Mouse (Mus musculus): ENCODE results near the gene Six5.

The Six5 gene

GRCm38 (mm10) chr7:19075723-19076585 is 18.4 kb upstream of the Six5 start, which contains the start of gene Dmwd:
TSS of gene Dmwd (plus strand) at chr7:19076227.
- peak; percentile 97 for DNase-seq (ENCODE audit: low read depth, low spot score)

DNA sequence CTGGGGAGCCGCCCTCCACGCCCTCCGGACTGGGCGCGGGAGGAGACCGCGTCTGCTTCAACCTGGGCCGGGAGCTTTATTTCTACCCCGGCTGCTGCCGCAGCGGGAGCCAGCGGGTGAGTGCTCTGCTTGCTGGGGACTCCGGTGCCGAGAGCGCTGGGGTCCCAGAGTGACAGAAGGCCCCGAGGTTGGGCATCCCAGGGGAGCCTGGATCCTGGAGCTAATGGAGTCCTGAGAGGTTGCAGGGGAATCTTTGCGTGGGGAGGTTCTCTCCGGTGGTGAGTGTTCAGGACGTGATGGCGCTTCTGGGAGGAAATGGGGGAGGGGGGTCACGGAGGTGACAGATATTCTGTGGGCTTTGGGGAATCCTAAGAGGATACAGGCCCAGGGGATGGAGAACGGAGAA is 17.8 kb upstream of the Six5 start:
- no peak for DNase-seq (ENCODE audit: low read depth, low spot score)

GRCm38 (mm10) chr7:19077761-19078160 is 16.6 kb upstream of the Six5 start:
- no peak for DNase-seq (ENCODE audit: low read depth, low spot score)

DNA sequence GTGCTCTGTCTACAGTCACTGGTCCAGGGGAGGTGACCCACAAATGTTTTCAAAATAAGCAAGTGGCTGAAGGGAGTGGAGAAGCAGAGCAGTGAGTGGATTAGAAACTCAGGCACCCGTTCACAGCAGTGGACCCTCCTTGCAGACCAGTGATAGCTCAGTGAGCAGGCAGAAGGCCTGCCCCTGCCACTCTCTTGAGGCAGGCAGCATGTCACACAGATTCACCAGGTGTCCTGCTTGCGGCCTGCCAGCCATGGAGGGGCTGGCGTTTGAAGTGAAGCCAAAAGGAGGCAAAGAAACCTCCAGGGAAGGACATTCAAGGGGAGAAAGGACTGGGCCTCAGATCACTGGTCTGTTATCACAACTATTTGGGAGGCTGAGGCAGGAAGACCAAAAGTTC is 15.7 kb upstream of the Six5 start:
- no peak for DNase-seq (ENCODE audit: low read depth, low spot score)

DNA sequence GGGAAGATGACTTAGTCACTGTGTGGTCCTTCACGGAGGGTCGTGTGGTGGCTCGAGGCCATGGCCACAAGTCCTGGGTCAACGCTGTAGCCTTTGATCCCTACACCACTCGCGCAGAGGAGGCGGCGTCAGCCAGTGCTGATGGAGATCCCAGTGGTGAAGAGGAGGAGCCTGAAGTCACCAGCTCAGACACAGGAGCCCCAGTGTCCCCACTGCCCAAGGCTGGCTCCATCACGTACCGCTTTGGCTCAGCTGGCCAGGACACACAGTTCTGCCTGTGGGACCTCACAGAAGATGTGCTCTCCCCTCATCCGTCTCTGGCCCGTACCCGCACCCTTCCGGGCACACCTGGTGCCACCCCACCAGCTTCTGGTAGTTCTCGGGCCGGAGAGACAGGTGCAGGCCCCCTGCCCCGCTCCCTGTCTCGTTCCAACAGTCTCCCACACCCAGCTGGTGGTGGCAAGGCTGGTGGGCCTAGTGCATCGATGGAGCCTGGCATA is 13.9 kb upstream of the Six5 start:
- DNase-seq (ENCODE audit: low read depth, low spot score) = no peak

DNA sequence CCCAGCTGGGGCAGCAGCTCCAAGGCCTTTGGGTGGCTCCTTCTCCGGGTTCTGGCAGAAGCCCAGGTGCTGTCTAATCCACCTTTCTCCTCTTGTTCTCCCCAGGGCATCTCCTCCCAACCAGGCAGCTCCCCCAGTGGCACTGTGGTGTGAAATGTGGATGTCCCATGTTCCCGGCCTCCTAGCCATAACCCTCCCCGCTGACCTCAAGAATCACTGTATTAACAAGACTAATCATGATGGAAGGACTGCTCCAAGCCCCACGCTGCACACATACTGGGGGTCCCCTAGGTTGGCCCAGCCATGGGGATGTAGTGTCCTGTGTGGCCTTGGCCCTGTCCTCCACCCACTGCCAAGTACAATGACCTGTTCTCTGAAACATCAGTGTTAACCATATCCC is 12.2 kb upstream of the Six5 start:
- DNase-seq (ENCODE audit: low read depth, low spot score) = no peak

GRCm38 (mm10) chr7:19083096-19083495 is 11.3 kb upstream of the Six5 start:
- DNase-seq (ENCODE audit: low read depth, low spot score) = no peak

DNA sequence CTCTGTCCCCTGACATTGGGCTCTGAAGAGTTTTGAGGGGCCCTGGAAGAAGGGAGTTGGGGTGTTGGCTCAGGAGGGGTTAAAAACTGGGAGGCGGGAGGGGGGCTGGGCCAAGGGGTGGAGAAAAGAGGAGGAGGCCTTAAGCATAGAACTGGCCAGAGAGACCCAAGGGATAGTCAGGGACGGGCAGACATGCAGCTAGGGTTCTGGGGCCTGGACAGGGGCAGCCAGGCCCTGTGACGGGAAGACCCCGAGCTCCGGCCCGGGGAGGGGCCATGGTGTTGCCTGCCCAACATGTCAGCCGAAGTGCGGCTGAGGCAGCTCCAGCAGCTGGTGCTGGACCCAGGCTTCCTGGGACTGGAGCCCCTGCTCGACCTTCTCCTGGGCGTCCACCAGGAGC is 10.7 kb upstream of the Six5 start, which contains the start of gene Dmpk:
Gene Dmpk (plus strand): TSS at position 149 of the 400 bp plus-strand sequence.
- DNase-seq (ENCODE audit: low read depth, low spot score) = no peak

- no peak for DNase-seq (ENCODE audit: low read depth, low spot score)
Measured at GRCm38 (mm10) chr7:19084277-19084771, 10.1 kb upstream of the Six5 start.

DNA sequence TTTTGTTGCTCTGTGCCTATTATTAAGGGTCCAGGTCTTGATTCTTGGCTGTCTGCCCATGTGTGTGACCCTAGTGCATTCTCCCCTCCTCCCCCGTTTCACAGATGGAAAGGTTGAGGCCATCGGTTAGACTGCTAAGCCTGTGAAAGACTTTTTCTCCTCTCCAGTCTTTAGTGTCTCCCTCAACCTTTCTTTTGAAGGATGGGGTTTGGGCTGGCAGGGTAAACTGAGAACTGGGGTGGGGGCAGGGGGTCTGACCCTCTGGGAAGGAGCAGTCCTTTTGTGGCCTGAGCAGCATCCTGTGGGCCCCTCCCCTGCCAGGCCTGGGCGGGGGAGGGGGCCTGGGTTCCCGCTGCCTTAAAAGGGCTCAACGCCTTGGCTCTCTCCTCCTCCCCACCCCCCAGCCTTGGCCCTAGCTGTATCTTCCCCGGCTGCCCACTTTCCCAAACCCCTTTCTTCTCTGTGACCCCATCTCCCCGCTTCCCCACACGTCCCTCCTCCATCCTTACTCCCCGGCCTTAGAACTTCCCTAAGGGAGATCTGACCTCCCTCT is 9.4 kb upstream of the Six5 start:
- DNase-seq (ENCODE audit: low read depth, low spot score) = no peak

DNA sequence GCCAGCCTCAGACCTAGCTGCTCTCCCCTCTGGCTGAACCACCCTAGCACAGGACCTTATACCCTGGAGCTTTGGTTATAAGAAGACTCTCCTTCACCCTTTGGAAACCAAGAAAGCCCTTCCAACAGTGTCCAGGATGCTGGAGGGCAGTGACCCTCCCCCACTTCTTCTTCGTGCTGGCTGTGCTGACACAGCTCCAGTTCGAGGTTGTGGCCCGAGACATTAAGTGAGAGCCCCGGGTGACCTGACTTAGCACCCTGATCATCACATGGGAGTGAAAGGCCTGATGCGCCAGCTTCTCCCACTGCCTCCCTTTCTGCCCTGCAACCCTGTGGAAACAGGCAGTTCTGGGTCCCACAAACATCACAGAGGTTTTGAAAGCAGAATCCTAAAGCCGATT is 8.9 kb upstream of the Six5 start:
- DNase-seq (ENCODE audit: low read depth, low spot score) = no peak

DNA sequence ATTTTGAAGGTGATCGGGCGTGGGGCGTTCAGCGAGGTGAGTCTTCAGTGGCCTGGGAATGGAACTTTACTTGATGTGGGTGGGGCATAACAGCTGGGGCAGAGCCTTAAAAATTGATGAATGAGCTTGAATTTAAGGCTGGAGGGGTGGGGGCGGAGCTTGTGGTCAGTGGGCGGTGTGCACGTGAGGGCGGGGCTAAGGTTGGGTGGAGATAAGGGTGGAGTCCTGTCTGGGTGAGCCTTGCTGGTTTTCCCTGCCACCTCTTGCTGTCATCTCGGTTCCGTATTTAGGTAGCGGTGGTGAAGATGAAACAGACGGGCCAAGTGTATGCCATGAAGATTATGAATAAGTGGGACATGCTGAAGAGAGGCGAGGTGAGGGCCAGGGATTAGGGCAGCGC is 8.4 kb upstream of the Six5 start:
- DNase-seq (ENCODE audit: low read depth, low spot score) = no peak

- no peak for DNase-seq (ENCODE audit: low read depth, low spot score)
Measured at GRCm38 (mm10) chr7:19086760-19087159, 7.6 kb upstream of the Six5 start.

GRCm38 (mm10) chr7:19088813-19089212 is 5.6 kb upstream of the Six5 start:
- DNase-seq (ENCODE audit: low read depth, low spot score) = peak; percentile 54

DNA sequence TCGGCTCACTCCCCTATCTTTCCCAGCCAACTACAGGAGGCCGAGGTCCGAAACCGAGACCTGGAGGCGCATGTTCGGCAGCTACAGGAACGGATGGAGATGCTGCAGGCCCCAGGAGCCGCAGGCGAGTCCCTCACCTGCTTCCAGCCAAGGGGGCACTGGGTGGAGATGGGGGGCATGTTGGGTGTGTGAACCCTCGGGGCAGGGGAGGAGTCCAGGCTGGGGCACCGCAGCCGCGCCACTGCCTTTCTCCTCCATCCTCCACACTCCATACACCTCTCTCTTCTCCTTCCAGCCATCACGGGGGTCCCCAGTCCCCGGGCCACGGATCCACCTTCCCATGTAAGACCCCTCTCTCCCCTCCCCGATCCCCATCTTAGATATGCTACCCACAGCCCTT is 2.5 kb upstream of the Six5 start:
- DNase-seq (ENCODE audit: low read depth, low spot score) = no peak

- DNase-seq (ENCODE audit: low read depth, low spot score) = peak; percentile 57
Measured at GRCm38 (mm10) chr7:19092381-19093173, 1.8 kb upstream of the Six5 start.

- DNase-seq (ENCODE audit: low read depth, low spot score) = peak; percentile 69
Measured at GRCm38 (mm10) chr7:19093174-19093521, 1.2 kb upstream of the Six5 start.

DNA sequence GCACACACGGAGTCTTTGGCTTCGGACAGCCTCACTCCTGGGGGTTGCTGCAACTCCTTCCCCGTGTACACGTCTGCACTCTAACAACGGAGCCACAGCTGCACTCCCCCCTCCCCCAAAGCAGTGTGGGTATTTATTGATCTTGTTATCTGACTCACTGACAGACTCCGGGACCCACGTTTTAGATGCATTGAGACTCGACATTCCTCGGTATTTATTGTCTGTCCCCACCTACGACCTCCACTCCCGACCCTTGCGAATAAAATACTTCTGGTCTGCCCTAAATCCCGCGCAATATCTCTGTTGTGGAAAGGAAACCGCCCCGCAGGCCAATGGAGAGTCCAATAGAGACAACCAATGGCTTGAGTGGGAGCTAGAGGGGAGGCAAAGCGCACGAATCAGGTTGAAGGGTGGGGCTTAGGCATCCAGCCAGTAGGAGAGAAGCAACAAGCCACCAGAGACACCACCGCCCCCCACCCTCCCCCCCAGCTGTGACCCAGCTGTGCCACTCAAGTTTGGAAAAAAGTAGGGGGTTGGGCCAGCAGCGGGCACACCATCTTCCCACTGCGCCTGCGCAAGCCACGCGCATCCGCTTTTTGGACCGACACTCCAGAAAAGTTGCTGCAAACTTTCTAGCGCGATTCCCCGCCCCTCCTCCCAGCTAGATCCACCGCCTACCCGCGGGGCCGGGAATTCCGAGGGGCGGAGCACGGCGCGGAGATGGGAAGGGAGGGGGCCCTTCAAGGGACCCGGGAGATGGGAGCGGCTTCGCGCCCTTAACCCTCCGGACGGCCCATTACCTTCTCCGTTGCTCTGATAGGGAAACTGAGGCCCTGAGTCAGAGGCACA is 633 bp upstream of the Six5 start:
- DNase-seq (ENCODE audit: low read depth, low spot score) = peak; percentile 98

- DNase-seq (ENCODE audit: low read depth, low spot score) = no peak
Measured at GRCm38 (mm10) chr7:19094826-19095750, 694 bp downstream of the Six5 start.

GRCm38 (mm10) chr7:19095751-19096110 is 1.3 kb downstream of the Six5 start:
- peak; percentile 82 for DNase-seq (ENCODE audit: low read depth, low spot score)

Measured in embryo, embryonic 11.5 days (tissue).